Mouse (Mus musculus): ENCODE data around the gene Clgn.
"Not testable (repeated sequence)": the region's sequence is repeated elsewhere in the genome, so short reads cannot be mapped to it uniquely, and the experiment has no call there.

Gene Clgn

DNA sequence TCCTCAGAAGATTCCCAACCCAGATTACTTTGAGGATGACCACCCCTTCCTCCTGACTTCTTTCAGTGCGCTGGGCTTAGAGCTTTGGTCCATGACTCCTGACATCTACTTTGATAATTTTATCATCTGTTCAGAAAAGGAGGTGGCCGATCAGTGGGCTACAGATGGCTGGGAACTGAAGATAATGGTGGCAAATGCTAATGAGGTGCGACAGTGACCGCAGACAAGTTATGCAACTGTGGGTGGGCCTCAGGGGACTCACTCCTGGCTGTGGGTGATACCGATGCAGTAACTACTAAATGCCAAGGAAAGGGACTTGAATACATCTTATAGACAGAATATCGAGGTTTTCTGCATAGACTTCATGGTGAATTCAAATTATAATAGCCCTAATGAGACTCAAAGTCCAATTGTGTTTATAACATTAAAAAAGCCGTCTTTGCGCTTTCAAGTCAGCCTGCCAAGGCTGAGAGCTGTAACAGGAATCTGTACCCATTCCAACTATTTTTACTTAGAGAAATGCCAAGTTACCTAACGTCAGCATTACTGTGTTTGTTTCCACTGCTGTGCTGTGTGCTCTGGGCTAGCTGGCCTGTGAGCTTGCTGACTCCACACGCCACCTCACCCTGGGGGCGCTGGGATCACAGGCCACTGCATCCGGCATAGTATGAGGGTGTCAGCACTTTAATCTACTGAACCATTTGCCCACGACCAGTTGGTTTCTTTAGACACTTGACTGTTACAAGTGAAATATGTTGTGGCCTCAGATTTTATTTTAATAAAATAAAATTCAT is 33.6 kb downstream of the Clgn start:
- no peak for DNase-seq (ENCODE audit: low spot score in 2 of 2)

DNA sequence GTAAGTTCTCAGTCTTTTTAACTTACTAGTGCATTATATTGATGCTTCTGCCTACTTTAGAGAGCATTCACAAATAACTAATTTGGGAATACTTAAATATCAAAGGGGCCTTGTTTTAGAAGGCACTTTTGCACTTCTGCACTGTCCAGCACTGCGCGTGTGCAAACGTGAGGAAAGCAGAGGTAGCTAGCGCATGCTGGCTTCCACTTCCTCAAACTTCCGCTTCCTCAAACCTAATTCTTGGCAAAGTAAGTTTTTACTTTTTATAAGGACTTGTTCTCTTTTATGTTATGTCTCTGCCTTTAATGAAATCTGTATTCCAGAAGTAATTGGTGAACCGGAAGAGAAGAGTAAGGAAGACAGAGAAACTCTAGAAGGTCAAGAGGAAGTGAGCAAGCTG is 35.5 kb downstream of the Clgn start:
- no peak for DNase-seq (ENCODE audit: low spot score in 2 of 2)

- DNase-seq (ENCODE audit: low spot score in 2 of 2) = no peak
Measured at GRCm38 (mm10) chr8:83426104-83426759, 36.6 kb downstream of the Clgn start.

DNA sequence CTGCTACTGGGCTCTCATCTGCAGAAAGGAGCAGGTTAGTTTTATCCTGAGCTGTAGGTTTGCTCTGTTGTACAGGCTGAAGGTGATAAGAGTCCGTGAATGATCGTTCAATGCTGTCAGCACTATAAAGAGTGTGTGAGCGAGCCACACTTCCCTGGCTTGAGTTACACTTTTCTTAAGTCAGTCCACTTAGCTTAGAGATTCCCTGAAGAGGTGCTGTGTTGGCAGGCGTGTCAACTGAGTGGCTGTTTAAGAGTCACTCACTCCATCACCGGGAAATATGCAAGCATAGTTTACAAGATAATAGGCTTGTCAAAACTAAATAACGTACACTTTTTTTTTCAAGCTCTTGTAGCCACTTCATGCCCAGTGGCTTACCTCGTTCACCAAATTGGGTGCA is 37.3 kb downstream of the Clgn start:
- DNase-seq (ENCODE audit: low spot score in 2 of 2) = no peak

GRCm38 (mm10) chr8:83428621-83429020 is 39.0 kb downstream of the Clgn start:
- not testable (repeated sequence) for DNase-seq (ENCODE audit: low spot score in 2 of 2)

DNA sequence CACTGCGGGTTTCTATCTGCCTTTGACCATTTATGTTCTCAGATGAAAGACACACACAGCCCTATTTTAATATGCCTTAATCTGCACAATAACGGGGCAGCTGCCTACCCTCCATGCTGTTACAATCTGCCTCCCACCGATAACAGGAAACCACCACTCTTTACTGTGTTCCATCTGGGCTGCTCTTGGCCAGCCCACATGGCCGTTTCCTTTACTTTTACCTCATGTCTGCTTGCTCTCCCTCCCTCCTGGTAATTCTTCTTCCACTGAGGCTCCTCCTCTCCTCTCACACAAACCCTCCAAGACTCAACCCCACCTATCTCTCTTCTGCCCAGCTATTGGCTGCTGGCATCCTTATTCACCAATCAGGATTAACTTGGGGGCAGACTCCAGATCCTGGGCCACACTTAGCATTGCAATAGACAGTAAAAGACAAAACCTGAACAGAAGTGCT is 39.4 kb downstream of the Clgn start:
- DNase-seq (ENCODE audit: low spot score in 2 of 2) = no peak

- DNase-seq (ENCODE audit: low spot score in 2 of 2) = no peak
Measured at GRCm38 (mm10) chr8:83437077-83437476, 47.4 kb downstream of the Clgn start.

GRCm38 (mm10) chr8:83441656-83442242 is 52.1 kb downstream of the Clgn start:
- no peak for DNase-seq (ENCODE audit: low spot score in 2 of 2)

DNA sequence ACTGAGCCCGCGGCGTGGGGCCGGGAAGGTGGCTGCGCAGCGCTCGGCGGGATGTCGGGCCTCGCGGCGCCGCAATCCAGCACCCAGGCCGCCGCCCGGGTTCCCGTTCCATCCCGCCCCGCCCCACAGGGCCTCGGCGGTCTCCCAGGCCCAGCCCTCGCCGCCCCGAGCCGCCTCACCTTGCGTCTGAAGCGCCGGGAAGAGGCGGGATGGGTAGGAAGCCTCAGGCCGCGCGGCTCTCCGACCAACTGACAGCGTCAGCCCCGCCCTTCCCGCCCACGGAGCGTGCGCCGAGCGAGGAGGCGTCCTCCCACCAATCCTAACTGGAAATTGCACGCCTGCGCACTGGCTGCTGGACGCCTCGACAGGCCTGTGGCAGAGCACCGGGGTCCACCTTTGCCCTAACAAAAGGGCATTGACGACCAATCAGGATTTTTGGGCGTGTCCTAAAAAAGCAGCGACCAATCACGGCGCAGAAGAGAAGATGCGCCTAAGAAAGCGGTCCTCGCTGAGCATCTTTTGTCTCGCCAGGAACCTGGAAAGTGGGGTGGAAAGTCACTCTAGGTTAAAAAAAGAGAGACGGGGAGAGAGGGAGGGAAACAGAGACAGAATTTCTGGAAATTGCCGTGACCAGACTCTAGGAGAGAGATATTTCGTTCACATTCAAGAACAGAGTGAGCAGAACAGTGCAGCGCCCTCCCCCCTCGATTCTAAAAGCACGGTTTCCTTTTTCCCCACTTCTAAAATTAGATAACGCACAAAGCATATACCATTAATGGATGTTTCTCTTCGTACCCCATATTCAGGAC is 52.8 kb downstream of the Clgn start:
- peak; percentile 95 to 97 for DNase-seq (ENCODE audit: low spot score in 2 of 2)

DNA sequence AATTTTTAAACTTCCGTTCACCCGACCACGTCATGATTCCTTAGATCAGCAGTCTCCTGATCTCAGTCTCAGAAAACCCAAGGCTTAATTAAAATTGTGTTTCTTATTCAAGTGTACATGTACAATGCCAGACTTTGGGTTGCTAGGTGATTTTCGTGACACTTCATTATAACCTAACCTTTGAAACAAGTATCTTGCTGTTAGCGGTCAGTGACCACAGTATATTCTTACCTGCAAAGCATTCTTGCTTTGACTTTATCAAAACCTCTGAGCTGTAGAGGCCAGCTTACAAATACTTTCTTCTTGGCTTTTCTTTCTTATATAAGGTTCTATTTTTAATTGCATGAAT is 53.4 kb downstream of the Clgn start:
- no peak for DNase-seq (ENCODE audit: low spot score in 2 of 2)

DNA sequence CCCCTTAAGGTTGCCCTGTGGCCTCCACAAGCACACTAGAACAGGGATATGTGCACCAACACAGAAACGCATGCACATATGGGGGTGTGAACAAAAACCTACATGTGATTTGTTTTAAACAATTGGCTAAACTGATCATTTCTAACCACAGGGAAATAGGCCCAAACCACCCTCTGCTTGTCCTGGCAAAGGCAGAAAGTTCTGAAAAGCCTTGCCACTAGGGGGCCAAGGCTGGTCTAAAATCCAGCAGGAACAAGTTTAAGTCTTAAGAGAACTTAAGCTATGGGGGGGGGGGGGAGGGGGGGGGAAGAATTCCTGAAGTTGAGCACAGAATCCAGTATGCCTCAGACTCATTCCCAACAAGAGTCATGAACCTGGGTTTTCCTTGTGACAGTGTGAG is 60.3 kb downstream of the Clgn start:
- DNase-seq (ENCODE audit: low spot score in 2 of 2) = no peak

GRCm38 (mm10) chr8:83451056-83451455 is 61.4 kb downstream of the Clgn start:
- no peak for DNase-seq (ENCODE audit: low spot score in 2 of 2)

- DNase-seq (ENCODE audit: low spot score in 2 of 2) = no peak
Measured at GRCm38 (mm10) chr8:83457121-83457520, 67.5 kb downstream of the Clgn start.

GRCm38 (mm10) chr8:83458222-83458621 is 68.6 kb downstream of the Clgn start, which contains the start of gene Scoc:
Gene Scoc, minus strand, starts transcription at chr8:83458391.
- no peak for DNase-seq (ENCODE audit: low spot score in 2 of 2)

GRCm38 (mm10) chr8:83459606-83460005 is 69.9 kb downstream of the Clgn start:
- no peak for DNase-seq (ENCODE audit: low spot score in 2 of 2)
